Mouse (Mus musculus) embryo, embryonic 10 days (tissue): ENCODE data around the gene Tnk2.

Experiments used
- DNase-seq: peaks from one replicate; pipeline ENCODE4 v3.0.0-alpha.2; 2015; ENCODE audit warnings: low spot score

Gene Tnk2

DNA sequence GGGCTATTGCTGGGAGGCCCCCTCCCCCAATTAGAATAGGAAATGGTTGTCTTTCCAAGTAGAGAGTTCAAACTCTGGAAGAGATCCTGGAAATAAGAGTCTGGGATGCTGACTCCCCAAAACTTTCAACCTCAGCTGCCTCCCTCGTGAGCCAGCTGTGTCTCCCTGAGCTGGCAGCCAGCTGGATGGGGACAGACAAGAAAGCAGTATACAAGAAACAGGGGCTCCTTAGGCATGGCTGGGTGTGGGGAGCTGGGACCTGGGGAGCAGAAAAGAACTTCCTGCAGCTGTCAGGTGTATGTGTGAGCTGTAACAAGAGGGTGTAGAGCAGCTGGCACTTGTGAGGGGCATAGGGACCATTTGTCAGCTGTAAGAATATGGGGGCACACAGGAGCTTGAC, 16.4 kb downstream of the Tnk2 start:
- DNase-seq, result no peak

DNA sequence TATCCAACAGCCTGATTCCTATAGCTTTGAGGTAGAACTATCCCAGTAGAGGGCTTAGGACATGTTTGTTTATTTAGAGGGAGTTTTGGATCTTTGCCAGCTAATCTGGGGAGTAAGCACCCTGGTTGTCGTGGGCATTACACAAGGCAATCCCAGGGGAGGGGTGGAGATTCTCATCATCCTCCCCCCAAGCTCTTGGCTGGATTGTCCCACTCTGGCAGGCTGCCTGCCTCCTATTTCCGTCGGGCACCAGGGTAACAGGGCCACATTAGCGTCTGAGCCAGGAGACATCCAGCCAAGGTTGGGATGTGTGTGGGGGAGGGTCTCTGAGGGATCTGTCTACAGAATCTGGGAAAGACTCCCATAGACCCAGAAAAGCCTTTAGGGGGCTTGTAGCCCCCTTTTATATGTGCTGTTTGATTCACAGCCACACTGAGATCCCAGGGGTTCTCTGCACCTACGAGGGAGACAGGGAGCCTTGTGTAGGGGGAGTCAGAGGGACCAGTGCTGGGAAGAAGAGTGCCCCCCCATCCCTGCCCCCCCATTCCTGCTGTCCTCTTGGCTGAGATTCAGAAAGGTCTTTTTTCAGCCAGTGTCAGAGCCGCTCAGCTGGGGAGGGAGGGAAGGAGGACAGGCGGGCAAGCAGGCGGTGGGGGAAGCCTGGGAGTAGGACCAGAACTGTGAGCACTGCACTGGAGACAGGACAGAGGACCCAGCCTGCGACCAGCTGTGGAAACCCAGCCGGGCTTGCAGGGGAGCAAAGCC, 17.1 kb downstream of the Tnk2 start:
- DNase-seq, result no peak

DNA sequence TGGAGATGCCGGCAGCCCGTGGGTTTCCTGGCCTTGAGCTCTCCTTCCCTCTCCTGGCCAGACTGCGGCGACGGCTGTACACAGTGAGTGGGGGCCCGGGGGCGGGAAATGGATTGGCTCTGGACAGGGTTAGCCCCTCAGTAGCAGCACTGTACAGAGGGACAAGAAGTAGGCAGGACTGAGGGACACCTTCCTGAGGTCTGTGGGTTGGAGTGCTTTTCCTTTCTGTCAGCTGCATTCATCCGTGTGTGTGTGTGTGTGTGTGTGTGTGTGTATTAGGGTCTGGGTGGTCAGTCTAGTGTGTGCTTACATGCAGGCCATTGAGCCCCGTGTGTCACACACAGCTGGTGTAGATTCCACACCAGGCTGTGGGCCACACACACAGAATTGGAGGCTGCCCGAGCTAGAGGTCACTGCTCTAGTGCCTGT, 17.8 kb downstream of the Tnk2 start:
- no peak for DNase-seq

DNA sequence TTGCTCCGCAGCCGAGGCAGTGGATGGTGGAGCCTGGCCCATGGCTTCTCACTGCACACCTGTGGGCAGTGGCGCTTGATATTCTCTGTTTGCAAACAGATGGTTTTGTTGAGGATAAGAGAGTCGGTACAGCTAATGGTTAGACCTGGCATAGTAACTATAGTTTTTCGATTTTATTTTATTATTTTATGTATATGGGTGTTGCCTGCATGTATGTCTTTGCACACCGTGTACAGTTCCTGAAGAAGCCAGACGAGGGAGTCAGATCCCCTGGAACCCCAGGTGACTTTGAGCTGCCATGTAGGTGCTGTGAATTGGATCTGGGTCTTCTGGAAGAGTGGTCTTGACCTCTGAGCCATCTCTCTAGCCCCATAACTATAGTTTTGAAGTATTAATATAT, 18.7 kb downstream of the Tnk2 start:
- no peak for DNase-seq

DNA sequence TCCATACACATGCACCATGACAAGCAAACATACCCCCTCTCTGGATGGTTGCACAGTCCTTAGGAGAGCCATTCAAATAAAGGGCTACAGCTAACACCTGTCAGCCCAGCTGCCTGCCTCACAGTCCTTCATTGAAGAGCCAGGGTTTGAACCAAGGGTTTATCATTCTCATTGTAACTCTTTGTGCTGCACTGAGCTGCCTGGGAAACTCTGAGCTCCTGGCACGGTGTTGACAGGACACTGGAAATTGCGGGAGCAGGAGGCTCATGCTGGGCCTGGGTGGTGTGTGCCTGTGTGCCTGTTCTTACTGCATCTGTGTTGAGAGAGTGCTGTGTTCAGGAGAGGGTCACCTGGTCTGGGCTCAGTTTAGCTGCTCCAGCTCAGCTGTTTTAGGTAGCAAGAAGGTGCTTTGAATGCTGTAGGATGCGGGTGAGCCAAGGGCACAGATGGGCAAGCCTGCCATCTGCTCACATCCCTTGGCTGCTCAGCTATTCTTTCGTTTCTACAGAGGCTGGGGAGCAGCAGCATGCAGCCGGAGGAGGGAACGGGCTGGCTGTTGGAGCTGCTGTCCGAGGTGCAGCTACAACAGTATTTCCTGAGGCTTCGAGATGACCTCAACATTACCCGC, 19.7 kb downstream of the Tnk2 start:
- DNase-seq, result no peak

DNA sequence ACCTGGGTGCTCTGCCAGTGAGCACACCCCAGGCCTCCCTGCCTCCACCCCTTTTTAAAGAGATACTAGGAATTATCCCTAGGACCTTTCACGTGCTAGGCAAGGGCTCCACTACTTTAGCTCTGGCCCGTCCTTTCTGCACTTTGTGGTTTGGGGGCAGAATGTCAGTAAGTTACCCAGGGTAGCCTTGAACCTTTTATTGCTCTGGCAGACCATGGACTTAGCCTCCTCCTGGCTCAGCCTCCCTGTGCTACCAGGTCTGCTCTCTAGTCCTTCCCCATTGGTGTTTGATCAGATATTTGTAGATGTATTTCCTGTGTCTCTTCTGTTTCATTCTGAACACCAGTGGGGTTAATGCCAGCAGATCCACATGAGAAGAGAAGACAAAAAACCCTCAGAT, 20.5 kb downstream of the Tnk2 start:
- no peak for DNase-seq

DNA sequence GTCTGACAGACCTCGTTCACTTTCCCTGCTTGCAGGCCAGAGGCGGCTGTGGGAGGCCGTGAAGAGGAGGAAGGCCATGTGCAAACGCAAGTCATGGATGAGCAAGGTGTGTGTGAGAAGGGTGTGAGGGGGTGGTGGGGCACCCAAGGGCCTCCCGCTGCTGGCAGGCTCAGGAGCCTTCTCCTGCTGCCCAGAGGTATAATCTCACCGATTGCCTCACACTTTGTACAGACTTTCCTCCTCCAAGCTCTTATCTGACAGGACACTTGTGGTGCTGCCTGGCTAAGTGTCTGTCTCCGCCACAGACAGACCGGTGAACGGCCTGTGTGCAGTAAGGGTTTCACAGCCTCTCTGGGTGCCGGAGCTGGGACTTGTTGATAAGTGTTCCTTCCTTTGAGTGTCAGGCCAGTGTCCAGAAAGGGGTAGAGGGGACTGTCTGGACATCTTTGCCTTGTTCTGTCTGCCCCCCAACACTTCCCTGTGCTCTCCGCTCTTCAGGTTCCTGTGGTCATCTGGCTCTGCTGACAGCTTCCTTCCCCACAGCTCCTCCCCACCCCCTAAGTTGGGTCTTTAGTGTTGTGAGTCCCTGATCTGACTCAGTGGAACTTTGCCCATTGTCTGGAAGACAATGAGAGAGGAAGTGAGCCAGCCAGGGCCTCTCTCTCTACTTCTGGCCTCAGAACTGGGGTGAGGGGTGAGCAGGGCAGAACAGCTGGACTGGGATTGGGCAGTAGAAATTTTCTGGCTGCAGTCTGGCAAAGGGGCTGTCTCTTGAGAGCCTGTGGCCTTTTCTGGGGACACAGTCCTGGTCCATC, 22.4 kb downstream of the Tnk2 start:
- peak; percentile 56 for DNase-seq

DNA sequence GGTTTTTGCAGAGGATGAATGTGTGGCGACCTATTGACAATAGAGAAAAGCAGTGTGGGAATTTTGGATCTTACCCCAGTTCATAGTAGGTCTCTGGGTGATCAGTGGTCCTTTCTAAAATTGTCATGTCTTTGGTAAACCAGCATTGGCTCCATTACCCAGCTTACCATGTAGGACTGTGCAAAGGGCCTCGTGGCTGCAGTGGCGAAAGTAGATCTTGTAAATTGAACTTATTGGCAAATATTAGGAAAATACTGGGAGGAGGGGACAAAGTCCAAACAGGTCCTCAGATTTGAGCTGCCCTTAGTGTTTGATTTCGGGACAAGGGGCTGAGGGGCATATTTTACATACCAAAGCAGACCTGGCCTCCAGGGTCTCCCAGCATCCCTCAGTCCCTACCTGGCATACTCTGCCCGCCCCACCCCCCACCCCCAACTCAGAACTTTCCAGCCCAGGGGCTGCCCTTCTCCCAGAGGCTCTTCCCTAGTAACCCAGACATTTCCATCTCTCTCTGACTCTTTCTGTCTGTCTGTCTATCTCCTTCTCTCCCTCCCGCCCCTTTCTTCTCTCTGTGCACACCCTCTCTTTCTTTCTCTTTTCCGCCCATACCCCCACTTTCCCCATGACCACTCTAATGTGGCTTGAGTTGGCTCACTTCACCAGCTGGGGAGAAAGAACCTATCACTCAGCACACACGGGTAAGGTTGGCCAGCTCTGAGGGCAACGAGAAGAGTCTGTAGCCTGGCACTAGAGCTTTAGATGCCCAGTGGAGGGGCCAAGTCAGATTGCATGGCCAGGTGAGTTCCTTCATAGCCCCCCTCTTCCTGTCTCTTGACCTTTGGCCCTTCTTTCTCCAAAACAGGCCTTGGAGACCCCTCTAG, 23.2 kb downstream of the Tnk2 start:
- DNase-seq, result no peak

DNA sequence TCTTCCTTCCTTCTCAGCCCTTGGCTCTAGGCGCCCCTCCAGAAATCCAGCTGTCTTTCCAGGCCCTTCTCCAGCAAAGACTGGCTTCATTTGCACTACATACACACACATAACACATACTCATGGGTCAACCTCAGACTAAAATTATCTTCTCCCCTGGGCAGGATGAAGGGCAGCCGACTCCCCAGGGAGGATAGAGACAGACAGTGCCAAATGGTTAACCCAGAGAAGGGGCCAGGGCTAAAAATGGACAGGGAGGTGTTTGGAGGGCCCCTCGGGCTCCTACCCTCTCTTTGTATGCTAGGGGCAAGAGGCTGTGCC, 23.8 kb downstream of the Tnk2 start:
- no peak for DNase-seq

DNA sequence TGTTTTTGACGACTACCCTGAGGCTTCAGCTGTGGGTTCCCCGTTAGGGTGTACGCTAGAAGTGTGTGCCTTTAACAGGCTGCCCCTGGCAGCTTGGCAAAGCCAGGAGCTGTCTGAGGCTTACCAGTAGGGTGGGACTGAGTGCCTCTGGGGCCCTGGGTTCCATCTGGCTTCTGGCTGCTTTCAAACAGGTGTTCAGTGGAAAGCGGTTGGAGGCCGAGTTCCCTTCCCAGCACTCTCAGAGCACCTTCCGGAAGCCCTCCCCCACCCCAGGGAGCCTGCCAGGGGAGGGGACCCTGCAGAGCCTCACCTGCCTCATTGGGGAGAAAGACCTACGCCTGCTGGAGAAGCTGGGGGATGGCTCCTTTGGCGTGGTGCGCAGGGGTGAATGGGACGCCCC, 24.4 kb downstream of the Tnk2 start:
- no peak for DNase-seq

DNA sequence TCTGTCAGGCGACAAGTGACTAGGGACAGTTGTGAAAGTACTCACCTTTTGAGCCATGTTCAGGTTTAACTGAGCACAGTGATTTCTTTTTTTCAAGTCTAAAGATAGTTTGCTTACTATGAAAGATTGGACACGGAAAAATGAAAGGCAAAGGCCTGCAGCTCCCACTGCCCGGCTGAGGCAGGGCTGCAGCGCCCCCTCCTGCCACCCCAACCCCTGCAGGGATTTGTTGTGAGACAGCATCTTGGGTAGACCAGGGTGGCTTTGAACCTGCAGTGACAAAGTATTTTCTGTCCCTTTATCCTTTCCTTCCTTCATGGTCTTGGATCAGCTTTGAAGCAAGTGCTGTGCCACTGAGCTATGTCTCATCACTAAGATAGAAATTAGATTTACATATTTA, 24.8 kb downstream of the Tnk2 start:
- no peak for DNase-seq

DNA sequence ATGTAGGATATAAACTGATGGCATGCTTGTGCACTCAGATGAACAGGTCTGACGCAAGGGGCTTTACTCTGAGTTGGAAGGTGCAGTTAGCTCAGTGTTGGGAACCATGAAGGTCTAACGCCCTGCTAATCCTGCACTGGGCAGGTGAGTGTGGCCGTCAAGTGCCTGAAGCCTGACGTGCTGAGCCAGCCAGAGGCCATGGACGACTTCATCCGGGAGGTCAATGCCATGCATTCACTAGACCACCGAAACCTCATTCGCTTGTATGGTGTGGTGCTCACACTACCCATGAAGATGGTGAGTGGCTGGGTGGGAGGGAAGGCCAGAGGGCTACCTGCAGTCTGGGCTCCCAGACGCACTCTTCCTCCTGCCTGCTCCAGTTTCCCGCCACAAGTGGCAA, 25.6 kb downstream of the Tnk2 start:
- DNase-seq, result no peak

DNA sequence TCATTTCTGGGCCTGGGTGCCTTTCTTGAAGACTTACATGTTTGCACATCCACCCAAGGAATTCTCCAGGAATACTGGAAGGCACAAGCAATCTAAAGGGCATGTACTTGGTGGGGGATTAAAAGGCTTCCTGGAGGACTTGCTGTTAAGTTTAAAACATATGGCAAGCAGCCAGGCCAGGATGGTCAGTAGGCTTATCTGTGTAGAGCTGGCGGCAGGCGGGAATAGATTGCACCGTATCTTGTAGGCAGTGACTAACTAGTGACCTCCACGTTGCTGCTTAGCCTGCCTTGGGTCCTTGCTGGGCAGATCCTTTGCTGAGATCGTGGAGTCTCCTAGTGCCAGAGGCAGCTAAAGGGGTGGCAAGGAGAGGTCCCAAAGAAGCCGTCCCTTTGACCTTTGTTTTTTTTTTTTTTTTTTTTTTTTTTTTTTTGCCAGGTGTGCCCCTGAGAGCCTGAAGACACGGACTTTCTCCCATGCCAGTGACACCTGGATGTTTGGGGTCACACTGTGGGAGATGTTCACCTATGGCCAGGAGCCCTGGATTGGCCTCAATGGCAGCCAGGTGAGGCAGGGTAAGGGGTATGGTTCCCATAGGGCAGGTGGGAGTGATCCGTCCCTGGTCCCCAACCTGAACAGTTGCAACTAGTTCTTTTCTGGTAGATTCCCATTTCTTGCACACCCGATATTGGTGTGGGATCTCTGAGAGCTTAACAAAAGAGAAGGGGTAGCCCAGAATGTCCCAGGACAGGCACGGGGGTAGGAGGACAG, 26.9 kb downstream of the Tnk2 start:
- DNase-seq, result no peak

DNA sequence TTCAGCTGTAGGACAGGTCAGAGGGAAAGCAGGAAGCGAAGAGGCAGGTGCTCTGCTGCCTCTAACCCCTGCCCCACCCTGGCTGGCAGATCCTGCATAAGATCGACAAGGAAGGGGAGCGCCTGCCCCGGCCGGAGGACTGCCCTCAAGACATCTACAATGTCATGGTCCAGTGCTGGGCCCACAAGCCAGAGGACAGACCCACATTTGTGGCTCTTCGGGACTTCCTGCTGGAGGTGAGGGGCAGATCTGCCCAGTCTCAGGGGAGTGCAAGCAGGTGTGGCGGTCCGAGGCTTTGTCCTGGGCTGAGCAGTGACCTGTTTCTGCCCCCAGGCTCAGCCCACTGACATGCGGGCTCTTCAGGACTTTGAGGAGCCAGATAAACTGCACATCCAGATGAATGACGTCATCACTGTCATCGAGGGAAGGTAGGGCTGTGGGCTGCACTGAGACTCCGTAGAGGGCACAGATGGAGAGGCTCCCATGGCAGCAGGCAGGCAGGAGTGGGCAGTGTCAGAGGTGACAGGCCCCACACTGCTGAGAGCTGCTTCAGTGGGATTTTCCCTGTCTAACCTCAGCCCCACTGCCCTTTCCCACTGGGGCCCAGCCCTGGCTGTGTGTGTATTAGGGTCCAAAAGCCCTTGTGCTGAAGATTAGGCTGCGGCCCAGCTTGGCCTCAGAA, 27.7 kb downstream of the Tnk2 start:
- no peak for DNase-seq

DNA sequence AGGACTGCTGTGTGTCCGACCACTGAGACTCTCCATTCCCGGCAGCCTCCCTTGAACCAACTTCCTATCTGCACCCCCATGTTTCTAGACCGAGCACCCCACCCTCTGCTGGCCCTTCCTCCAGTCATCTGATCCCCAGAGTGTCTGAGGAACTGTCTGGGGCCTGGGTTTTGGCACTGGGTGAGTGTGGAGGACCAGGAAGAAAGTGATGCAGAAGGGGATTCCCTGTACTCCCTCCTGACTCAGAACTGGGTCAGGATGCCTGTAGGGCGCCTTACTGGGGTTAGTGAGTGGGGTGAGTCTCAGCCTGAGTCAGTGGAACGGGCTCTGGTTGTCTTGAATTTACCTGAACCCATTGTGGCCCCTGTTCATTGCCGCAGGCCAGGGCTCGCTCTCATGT, 28.6 kb downstream of the Tnk2 start:
- DNase-seq, result no peak

DNA sequence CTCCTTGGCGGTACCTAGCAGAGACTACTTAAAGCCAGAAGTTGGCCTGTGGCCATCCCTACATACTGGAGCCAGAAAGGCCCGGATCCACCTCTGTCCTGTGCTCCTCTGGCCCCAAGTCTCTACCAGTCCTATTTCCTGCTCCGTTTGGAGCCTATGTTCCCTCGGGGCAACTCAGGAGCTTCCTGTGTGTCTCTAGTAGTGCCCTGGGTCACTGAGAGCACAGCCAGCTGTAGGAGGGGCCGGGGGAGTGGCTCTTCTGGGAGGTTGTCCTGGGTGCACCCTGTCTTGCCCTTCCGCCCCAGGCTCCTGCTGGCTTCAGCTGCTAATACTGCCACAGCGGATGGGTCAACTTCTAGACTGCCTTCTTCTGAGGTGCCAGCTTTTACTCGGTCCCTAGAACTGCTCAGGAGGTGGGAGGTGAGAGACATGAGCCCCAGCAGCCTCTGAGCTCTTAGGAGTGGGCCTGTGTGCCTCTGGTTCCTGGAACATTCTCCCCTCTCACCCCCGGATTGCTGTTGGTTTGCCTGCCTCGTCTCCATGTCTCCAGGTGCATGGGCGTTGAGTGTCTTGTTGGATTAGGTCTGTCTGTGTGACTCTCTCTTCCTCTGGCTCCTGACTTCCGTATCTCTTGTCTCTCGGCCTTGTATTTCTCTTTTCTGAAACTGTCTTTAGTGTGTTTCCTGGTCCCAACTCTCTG, 29.3 kb downstream of the Tnk2 start:
- DNase-seq, result no peak

DNA sequence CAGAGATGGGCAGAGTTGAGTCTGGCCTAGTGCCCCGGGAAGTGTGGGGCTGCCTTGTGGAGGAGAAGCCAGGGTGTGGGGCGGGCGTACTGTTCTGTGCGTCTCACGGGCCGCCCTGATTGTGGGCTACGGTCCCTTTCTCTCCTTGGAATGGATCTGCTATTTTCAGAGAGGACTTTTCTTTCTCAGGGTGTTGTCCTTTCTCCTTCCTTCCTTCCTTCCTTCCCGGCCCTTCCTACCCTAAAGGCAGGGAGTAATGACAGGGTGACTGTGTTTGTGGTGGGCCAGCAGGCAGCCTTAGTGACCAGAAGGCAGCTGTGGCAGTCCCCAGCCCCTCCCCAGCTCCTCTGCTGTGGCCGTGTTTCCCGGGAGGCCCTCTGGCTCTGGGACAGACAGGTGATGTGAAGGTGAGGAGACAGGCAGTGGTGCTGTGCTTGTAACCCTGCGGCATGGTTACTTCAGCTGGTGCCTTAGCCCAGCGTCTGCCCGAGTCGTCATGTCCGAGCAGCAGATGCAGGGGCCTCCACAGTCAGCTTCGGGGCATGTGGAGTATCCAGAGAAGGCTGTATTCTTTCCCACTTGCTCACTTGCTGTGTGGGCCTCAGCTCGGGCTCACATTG, 30.6 kb downstream of the Tnk2 start:
- DNase-seq, result no peak

DNA sequence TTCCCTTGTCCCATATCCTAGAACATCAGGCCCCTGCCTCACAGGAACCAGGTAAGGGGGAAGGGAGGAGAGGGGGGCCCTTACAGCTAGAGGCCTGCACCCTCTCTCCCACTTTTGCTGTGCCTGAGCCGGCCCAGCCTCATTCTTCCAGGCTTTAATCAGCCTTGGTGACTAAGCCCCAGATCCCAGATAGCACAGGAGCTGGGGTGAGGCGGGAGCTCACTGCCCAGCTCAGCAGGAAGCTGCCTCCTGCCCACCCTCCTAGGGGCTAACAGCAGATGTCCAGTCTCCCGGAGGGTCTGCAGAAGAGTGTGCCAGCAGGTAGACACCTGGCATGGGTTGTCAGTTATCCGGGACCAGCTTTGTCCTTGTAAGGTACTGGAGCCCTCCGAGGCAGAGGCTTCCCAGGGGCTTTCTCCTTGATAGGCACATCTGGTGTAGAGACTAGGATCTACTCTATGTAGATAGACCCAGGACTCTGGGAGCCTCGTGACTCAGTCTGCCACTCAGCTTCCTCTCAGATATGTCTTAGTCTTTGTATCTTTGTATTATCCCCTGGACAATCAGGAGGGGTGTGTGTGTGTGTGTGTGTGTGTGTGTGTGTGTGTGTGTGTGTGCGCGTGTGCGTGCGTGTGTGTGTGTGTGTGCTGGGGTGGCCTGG, 33.5 kb downstream of the Tnk2 start:
- no peak for DNase-seq

DNA sequence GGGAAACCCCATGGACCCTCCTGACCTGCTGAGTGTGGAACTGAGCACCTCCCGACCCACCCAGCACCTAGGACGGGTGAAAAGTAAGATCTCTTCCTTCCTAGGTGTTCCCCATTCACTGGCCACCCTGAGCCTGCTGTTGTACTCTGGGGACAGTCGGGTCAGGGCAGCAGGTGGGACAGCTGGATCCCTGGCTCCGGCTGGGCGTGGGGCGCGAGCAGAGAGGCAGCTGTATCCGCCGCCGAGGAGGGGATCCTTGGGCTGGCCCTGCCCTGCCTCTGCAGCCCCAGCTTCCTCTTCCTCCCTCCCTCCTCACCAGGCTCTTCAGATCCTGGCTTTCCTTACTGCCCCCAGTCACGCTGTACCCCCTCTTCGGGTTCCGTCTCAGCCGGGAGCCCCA, 34.2 kb downstream of the Tnk2 start:
- no peak for DNase-seq
